Mouse (Mus musculus): ENCODE measurements around the gene Olfr849.

Gene Olfr849

GRCm38 (mm10) chr9:19439966-19440365, at the start of gene Olfr849:
Gene Olfr849 (plus strand): TSS chr9:19440266.
- DNase-seq (ENCODE audit: low read depth): no peak

- DNase-seq (ENCODE audit: low read depth): no peak
Measured at GRCm38 (mm10) chr9:19478148-19478547, 38.1 kb downstream of the Olfr849 start, which contains the start of gene Olfr850. Gene Olfr850 (minus strand): TSS chr9:19478248.

GRCm38 (mm10) chr9:19492995-19493394, 52.9 kb downstream of the Olfr849 start, which contains the start of gene Olfr851:
Gene Olfr851 (plus strand): TSS chr9:19493295.
- no peak for DNase-seq (ENCODE audit: low read depth)

All from c-Kit-positive CD71-positive TER-119-negative erythroid progenitor cells, embryonic 14.5 days (primary cell).